Mouse (Mus musculus) kidney, adult 2 months (tissue): Measurements from ENCODE around the gene Phf6.

ENCODE experiments used
- CTCF ChIP-seq: fragments of 200-500 bp; conservative IDR thresholded peaks from 2 replicates; pipeline ENCODE4 v1.5.1; 2011; ENCODE audit warnings: low read depth, mild to moderate bottlenecking, control low read depth, low read length, moderate library complexity, mixed read lengths; ENCODE audit not compliant: insufficient read depth, insufficient read length
- POLR2A ChIP-seq: fragments of 200-500 bp; IDR thresholded peaks from one replicate; pipeline ENCODE4 v1.6.1; 2011; ENCODE audit warnings: low read depth, low read length, control low read depth

- no peak for TF ChIP-seq CTCF
- TF ChIP-seq POLR2A = no peak
These were observed 66.5 kb downstream of the Phf6 start for GRCm38 (mm10) chrX:52978576-52978975.
